Mouse (Mus musculus) adipocyte (in vitro differentiated cells): ENCODE results near the gene Ghr.

Source experiments
- DNase-seq: peaks from one replicate; pipeline ENCODE4 v3.0.0-alpha.2; 2016; ENCODE audit warnings: low spot score

Gene Ghr

GRCm38 (mm10) chr15:3536309-3536900 lies 46.9 kb downstream of the Ghr start:
- DNase-seq, result no peak

GRCm38 (mm10) chr15:3514027-3514426 lies 69.3 kb downstream of the Ghr start:
- DNase-seq, result peak; percentile 65

DNA sequence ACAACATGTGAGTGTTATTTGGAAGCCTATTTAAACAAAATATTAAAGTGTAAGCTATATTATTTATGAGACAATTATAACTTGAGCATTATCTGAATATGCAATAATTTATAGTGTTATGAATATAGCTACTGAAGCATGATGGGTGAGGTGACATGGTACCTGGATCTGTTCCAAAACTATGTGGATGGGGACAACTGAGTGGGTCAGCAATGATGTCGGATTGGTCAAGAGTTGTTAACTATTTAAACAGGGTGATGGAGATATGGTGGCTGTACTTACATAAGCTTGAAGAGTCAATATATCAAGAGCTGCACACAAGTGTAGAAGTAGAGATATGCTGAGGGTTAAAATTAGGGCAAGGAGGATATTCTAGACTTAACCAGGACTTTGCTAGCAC lies 70.9 kb downstream of the Ghr start:
- no peak for DNase-seq

DNA sequence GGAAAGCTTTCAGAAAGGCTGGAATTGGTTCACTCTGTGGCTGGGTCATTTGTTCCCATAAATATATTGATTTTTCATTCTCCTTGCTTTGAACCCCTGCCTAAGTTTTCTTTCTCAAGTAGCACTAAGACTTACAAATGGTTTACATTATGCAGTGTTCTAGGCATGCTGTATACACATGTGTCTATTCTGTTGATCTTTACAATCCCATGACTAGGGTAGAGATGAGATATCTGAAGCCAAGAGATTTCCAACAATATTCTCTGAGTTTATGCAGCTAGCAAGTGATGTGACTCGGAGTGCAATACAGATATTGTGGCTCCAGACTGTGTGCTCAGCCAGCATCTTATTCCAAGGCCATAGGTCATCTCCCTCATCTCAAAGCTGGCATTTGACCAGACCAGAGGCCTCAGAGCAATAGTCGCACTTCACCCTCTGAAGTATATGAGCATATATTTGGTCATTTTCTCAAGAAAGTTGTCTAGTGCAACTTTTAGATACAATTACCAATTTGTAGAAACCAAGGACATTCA lies 71.6 kb downstream of the Ghr start:
- DNase-seq, result no peak

DNA sequence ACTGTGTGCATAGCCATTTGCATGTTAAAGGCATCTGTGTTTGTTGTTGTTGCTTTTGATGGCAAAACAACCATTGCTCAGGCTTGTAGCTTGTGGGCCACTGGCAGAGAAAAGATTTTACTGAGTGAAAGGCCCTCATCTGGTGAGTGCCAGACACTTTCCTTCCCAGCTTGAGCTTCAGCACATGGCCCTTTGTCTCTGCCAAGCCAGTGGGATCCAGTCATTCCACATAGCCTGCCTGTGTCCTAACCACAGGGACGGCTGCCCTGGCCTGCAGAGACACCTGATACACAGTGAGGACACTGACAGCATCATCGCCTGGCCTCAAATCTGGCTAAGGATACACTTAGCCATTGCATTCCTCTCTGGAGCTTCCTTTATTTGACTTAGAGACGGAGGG lies 74.2 kb downstream of the Ghr start:
- peak; percentile 84 for DNase-seq

DNA sequence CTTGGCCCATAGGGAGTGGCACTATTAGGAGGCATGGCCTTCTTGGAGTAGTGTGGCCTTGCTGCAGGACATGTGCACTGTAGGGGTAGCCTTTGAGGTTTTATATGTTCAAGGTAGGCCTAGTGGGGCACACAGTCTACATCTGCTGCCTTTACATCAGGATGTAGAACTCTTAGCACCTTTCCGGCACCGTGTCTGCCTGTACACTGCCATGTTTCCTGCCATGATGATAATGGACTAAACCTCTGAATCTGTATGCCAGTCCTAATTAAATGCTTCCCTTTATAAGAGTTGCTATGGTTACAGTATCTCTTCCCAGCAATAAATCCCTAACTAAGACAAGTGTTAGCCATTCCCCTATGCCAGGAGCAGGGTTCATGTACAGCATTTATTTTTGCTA lies 76.0 kb downstream of the Ghr start:
- no peak for DNase-seq

DNA sequence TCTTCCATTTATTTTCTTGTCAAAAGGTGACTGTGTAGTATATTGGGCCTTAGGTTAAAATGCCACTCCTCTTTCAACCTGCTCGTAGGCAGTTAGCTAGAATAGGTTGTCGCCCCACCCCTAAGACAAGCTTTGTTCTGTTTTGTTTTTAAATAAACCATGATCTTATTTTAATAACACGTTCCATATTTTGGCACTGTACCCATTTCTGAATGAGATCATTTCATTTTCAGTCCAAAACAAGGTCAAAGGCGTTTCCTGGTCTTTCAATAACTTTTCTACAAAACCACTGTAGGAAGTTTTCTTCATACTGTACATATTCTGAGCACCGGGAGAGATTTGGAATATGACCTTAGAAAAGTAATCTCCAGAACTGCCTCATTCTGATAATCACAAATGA lies 78.6 kb downstream of the Ghr start:
- peak; percentile 65 for DNase-seq

DNA sequence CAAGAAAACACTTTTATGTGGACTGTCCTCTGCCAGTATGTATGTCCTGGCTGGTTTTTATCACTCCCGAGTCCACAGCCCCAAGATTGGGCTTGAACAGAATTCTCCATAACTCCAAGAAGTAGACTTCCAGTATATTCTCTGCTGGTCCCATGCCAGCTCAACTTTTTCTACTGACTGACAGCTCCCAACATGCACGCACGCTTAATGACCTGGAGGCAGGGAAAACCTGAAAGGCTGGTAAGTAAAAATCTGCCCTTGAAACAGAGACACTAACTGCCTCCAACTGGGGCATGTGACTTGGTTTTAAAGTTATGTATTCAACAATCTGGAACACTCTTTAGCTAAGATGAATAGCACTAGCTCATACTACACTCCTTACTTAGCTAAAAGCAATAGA lies 81.6 kb downstream of the Ghr start:
- DNase-seq, result no peak

- no peak for DNase-seq
Measured at GRCm38 (mm10) chr15:3499020-3499419, 84.3 kb downstream of the Ghr start.

GRCm38 (mm10) chr15:3497946-3498580 lies 85.2 kb downstream of the Ghr start:
- no peak for DNase-seq

DNA sequence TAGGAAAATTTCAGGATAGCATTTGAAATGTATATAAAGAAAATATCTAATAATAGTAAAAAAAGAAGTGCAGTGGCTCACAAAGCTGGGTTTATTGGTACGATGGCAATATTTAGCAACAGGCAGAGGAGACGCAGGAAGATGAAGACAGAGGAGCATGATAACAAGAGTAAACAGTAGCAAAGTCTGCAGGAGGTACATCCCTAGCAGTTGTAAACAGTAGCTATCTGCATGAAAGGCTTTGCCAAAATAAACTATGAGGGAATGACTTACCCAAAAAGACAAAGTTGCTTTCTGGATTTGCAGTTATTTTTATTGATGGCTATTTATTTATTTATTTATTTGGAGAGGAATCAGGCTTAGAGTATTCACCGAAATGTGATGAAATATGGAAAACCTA lies 92.4 kb downstream of the Ghr start:
- DNase-seq, result no peak

- no peak for DNase-seq
Measured at GRCm38 (mm10) chr15:3490011-3490410, 93.3 kb downstream of the Ghr start.

DNA sequence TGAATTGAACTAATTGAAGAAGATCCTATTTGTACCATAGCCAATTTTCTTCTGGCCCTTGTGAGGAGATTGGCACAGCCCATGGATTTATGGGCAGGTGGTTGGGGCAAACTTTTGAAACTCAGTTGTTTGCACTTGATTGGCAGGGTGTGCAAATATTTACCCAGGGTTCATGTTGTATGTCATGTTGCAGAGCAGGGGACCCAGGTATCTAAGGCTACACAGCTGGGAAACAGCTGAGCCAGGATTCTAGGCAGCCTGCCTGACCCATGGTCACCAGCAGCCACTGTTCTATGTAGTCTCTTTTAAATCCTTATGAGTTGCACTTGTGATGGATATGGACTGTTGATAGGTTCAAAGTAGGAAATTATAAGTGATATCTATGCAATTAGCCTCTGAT lies 94.1 kb downstream of the Ghr start:
- no peak for DNase-seq

DNA sequence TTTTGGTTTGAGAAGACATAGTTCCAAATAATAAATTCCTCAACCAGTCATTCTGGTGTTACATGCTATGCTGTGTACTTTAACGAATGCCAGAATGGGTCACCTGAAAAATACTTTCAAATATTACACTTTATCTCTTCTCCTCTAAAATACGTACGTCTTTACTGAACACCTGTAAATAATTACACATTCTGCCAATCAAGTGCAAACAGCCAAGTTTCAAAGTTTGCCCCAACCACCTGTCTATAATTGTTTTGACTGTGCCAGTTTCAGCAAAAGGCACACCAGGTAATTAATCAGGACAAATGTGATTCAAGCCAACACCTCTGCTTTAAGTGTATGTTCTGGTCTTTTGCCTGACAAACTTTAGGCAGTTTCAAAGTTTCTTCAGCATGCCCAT lies 94.7 kb downstream of the Ghr start:
- DNase-seq, result no peak

DNA sequence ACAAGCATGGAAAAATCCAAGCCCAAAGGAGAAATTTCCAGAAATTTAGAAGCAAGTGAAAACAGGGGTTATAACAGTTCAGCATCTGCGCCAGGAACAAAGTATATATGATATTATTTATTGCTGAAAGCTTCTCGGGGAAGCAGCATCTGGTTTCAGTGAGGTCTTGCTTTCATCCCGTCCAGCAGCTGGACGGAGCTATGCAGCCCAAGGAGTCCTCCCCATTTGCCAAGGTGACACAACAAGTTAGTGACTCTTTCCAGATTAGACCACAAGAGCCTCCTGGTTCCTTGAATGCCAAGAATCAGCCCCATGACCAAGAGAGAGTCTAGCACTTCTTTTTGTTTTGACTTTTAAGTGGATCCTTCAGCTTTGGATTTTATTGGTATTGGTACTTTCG lies 96.6 kb downstream of the Ghr start:
- peak; percentile 45 for DNase-seq

GRCm38 (mm10) chr15:3485367-3485766 lies 97.9 kb downstream of the Ghr start:
- no peak for DNase-seq

DNA sequence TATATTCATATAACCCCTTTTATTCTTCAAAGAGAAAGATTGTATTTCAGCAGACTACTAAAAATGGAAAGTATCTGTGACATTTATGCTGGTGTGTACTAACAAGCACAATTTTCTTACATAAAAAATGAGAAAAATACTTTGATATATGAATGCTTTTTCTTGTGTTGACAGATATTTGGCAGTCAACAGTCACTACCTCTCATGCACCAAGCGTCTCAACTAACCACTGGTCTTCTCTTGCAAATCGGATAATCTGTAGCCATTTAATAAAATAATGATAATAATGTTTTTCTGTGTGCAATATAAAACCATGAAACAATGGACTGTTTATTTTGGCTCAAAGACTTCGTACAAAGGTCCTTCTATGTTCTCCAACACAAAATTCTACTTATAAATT lies 99.8 kb downstream of the Ghr start:
- DNase-seq, result peak; percentile 72

DNA sequence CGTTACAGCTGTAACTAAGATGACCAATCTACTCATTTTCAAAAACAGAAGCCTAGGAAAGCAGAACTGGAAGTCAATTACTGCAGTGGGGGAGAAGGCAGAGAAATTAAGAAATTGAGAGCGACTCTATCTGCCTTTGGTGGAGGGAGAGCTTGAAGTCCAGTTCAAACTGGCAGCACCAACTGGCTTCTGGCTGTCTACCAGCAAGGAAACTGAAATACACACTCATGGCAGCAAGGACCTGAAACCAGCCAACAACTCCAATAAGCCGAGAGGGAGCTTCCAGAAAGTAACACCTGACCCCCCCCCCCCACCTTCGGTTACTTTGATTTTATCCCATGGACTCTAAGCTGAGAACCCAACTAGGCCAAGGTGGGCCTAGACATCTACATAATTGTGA lies 114.1 kb downstream of the Ghr start:
- peak; percentile 56 for DNase-seq

DNA sequence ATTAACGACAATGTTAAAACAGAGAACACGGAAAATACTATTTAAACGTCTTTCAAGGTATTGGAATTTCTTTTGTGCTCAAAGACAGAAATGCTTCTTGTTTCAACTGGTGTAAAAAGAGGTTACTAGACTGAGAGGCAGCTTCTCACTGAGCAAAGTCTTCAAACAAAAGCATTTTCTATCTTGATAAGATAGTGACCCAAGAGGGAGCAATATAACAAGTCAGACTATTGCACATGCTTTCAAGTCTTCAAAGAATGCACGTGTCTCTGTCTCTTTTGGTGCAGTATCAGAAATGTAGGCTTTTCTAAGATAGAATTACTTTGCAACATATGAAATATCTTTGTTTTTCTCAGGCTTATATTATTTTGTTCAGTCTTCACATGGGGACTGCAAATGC lies 116.7 kb downstream of the Ghr start:
- no peak for DNase-seq

DNA sequence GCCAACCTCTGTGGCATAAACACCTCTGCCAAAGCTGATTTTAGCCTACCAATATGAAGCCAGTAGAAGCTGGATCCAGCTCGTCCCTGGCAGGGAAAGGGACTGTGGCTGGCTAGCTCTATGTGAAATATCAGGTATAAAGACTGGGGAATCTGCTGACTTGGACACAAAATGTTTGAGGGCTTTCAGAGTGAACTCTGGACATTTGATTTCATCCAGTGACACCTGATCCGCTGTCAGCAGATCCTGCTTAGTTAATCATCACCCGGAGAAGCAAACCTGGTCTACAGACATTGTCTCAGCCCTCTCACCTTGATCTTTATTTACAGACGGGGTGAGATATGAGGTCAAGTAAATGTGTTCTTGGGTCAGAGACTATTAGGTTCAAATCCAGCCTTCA lies 118.5 kb downstream of the Ghr start:
- DNase-seq, result no peak

DNA sequence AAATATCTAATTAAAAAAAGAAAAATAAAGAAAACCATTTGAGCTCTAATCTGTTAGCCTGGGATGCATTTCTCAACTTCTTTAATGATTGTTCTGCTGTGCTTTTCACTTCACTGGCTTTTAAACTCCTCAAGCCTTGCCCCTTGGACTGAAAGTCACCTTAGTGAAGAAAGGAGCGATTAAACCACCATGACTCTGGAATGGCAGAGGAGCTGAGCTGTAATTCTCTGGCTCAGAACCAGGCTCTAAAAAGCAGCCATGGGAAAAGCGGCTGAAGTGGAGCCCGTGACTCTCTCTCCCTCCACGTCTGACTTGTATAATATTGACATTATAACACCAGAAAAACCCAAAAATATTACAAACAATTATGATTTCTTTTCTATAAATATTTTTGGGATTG lies 126.7 kb downstream of the Ghr start:
- no peak for DNase-seq

GRCm38 (mm10) chr15:3455572-3455971 lies 127.7 kb downstream of the Ghr start:
- DNase-seq, result peak; percentile 37

DNA sequence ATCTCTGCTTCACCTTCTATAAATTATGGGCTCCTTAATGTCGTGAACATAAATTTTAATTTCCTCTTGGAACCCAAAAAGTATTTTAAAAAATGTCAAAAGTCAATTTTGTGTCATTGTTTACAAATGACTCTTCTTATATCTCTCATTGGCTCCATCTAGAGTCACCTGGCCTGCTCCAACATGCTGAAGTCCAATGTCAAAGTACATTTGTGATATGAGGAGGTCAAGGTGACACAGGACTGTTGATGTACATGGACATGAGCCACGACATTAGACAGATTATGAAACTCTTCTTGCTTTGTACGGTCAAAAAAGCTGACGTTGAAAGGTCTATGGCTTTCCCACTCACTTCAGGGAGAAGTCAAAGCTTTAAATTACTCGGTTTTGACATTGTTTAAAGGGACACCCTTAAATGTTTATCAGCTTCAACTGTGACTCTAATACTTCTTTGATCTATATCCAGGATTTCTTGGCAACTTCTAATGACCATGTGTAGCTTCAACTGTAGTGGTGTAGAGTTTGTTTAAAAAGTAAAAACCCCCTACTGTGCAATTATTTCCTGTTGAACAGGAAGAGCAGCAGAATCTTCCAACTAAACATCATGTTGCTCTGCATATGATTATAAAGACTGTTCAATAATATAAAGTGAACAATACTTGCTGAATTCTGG lies 131.1 kb downstream of the Ghr start:
- no peak for DNase-seq

DNA sequence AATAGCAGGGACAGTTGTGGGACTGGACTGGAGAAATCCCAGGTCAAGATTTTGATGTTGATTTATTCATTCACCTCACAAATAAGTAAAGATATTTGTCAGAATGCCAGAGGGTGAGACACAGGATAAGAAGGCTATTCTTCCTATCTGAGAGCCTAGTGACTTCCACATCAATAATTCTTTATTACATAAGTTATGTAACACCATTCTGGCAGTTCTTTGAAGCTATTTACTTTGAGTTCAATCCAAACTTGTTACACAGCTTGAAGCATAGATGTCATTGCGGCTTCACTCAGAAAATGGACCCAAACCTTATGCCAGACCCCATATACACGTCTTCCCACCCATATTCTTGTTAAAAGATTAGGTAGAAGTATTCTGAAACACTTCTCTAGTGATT lies 133.7 kb downstream of the Ghr start:
- DNase-seq, result no peak
